Mouse (Mus musculus) megakaryocyte-erythroid progenitor cell, adult 5 weeks (primary cell): ENCODE data around the gene Gm13278. TPM values are rescaled to one million over a fixed set of nuclear protein-coding genes. Genes with fewer than 3 reads are reported as not detected.

ENCODE experiments used
- polyA plus RNA-seq: library from polyadenylated mRNA; stranded (reverse); fragments of >175 nt; gene quantifications from 2 replicates; pipeline ENCODE4 v1.2.3, GENCODE M21; 2012

Gene Gm13278
- polyA plus RNA-seq, 1 experiment: not detected

Other genes starting within 250 kb of the Gm13278 start
- not detected in 2 replicates for gene Ifna15, start 233.3 kb upstream of the Gm13278 start, polyA plus RNA-seq
- not detected in 2 replicates for gene Ifna14, start 219.8 kb upstream of the Gm13278 start, polyA plus RNA-seq
- gene Ifna9, start 199.2 kb upstream of the Gm13278 start, polyA plus RNA-seq: not detected in 2 replicates
- not detected in 2 replicates for gene Ifna12, start 188.2 kb upstream of the Gm13278 start, polyA plus RNA-seq
- not detected in 2 replicates for gene C87499, start 157.1 kb upstream of the Gm13278 start, polyA plus RNA-seq
- not detected in 2 replicates for gene Ifna13, start 147.1 kb upstream of the Gm13278 start, polyA plus RNA-seq
- not detected in 2 replicates for gene Ifna16, start 114.6 kb upstream of the Gm13278 start, polyA plus RNA-seq
- not detected in 2 replicates for gene Ifna2, start 107.6 kb upstream of the Gm13278 start, polyA plus RNA-seq
- gene Ifnab, start 100.2 kb upstream of the Gm13278 start, polyA plus RNA-seq: not detected in 2 replicates
- gene Gm26566, start 69.7 kb upstream of the Gm13278 start, polyA plus RNA-seq: 1.2 and 1.3 TPM in 2 replicates
- 6.6 and 7.6 TPM in 2 replicates for gene Klhl9, start 69.1 kb upstream of the Gm13278 start, polyA plus RNA-seq
- gene Gm13271, start 36.7 kb upstream of the Gm13278 start, polyA plus RNA-seq: not detected in 2 replicates
- gene Gm13283, start 31.4 kb upstream of the Gm13278 start, polyA plus RNA-seq: 0.12 and 0.13 TPM in 2 replicates
- not detected in 2 replicates for gene Gm13290, start 17.7 kb upstream of the Gm13278 start, polyA plus RNA-seq
- not detected in 2 replicates for gene Gm13289, start 14.6 kb upstream of the Gm13278 start, polyA plus RNA-seq
- not detected in 2 replicates for gene Gm13272, start 11.7 kb upstream of the Gm13278 start, polyA plus RNA-seq
- not detected in 2 replicates for gene Ifnz, start 9.4 kb upstream of the Gm13278 start, polyA plus RNA-seq
- not detected in 2 replicates for gene Gm13276, start 5.8 kb upstream of the Gm13278 start, polyA plus RNA-seq
- not detected in 2 replicates for gene Gm13277, start 2.9 kb upstream of the Gm13278 start, polyA plus RNA-seq
- gene Gm13275, start 2.9 kb downstream of the Gm13278 start, polyA plus RNA-seq: not detected in 2 replicates
- gene Gm13279, start 5.8 kb downstream of the Gm13278 start, polyA plus RNA-seq: not detected in 2 replicates
- not detected in 2 replicates for gene Gm13285, start 8.1 kb downstream of the Gm13278 start, polyA plus RNA-seq
- not detected in 2 replicates for gene Gm13287, start 11.7 kb downstream of the Gm13278 start, polyA plus RNA-seq
- gene Gm13288, start 14.0 kb downstream of the Gm13278 start, polyA plus RNA-seq: 0.06 and 0.09 TPM in 2 replicates
- gene Ifna7, start 24.7 kb downstream of the Gm13278 start, polyA plus RNA-seq: not detected in 2 replicates
- not detected in 2 replicates for gene Ifna11, start 28.4 kb downstream of the Gm13278 start, polyA plus RNA-seq
- not detected in 2 replicates for gene Ifna6, start 35.9 kb downstream of the Gm13278 start, polyA plus RNA-seq
- gene Ifna5, start 44.0 kb downstream of the Gm13278 start, polyA plus RNA-seq: not detected in 2 replicates
- gene Ifna4, start 50.3 kb downstream of the Gm13278 start, polyA plus RNA-seq: not detected in 2 replicates
- not detected in 2 replicates for gene Ifna1, start 58.5 kb downstream of the Gm13278 start, polyA plus RNA-seq
- not detected in 2 replicates for gene Ifne, start 88.7 kb downstream of the Gm13278 start, polyA plus RNA-seq